ENCODE assay signal across 32 mouse cellular contexts in genomic region chr17:10589604-10590003, GRCm38 (mm10).
DNase-seq lines count a peak whose midpoint lies in the region; ATAC-seq and TF ChIP-seq lines count a peak whose summit lies in the region.
"Had no signal": no experiment of that assay in that cellular context is flagged by ENCODE, and none has a peak within 500 bp of the region (broad histone marks: within the 10 kb centered on the region; RNA-seq: fewer than 3 reads in every experiment).

No protein-coding gene starts in this region.

- in situ Hi-C loops in Patski (cut with MboI; ENCODE audit: low pct_unique_long_range_greater_than_20kb): no loop called here

- H3K27ac ChIP-seq in forebrain, embryonic 14.5 days (ENCODE audit: low read depth, low read length): no peak overlapping the region
- no peak overlapping the region for H3K27ac ChIP-seq in forebrain, embryonic 10.5 days
- H3K27ac ChIP-seq: embryonic facial prominence, embryonic 15.5 days; heart, adult 2 months; heart, embryonic 13.5 days; hindbrain, embryonic 10.5 days; hindbrain, embryonic 15.5 days; left cerebral cortex, adult 2 months; limb, embryonic 12.5 days; liver, embryonic 15.5 days; lung, embryonic 15.5 days; macrophage; midbrain, embryonic 13.5 days; neural tube, embryonic 15.5 days; stomach, postnatal 0 days had no signal

- H3K9me3 ChIP-seq in forebrain, embryonic 14.5 days (replicated peaks; ENCODE audit: control insufficient read depth, low read length): no peaks in the 10 kb centered on the region
- H3K9me3 ChIP-seq in forebrain, embryonic 10.5 days: no peaks in the 10 kb centered on the region
- H3K9me3 ChIP-seq: embryonic facial prominence, embryonic 15.5 days; heart, embryonic 13.5 days; hindbrain, embryonic 10.5 days; hindbrain, embryonic 15.5 days; limb, embryonic 12.5 days; liver, embryonic 15.5 days; lung, embryonic 15.5 days; midbrain, embryonic 13.5 days; neural tube, embryonic 15.5 days had no signal

- no peak for TF ChIP-seq CTCF in Patski (IDR thresholded peaks at IDR 0.05)

- H3K9ac ChIP-seq in forebrain, embryonic 14.5 days (ENCODE audit: low read length): no peak overlapping the region
- H3K9ac ChIP-seq: embryonic facial prominence, embryonic 15.5 days; heart, embryonic 13.5 days; hindbrain, embryonic 15.5 days; limb, embryonic 12.5 days; liver, embryonic 15.5 days; lung, embryonic 15.5 days; midbrain, embryonic 13.5 days; neural tube, embryonic 15.5 days had no signal

- ATAC-seq in forebrain, embryonic 14.5 days: peak; percentile 57
- peak; percentile 78 for ATAC-seq in Patski
- ATAC-seq: inflammation-experienced regulatory T-cells, adult 6 months; midbrain, embryonic 13.5 days had no signal

- H3K27me3 ChIP-seq in forebrain, embryonic 14.5 days (replicated peaks; ENCODE audit: control insufficient read depth, insufficient read depth, low read length): no peaks in the 10 kb centered on the region
- no peaks in the 10 kb centered on the region for H3K27me3 ChIP-seq in forebrain, embryonic 10.5 days (ENCODE audit: poor library complexity, severe bottlenecking)
- no peaks in the 10 kb centered on the region for H3K27me3 ChIP-seq in Patski
- H3K27me3 ChIP-seq: embryonic facial prominence, embryonic 15.5 days; hindbrain, embryonic 15.5 days; limb, embryonic 12.5 days; liver, embryonic 15.5 days; lung, embryonic 15.5 days; midbrain, embryonic 13.5 days; neural tube, embryonic 15.5 days had no signal

- no peaks in the 10 kb centered on the region for H3K4me1 ChIP-seq in forebrain, embryonic 14.5 days (ENCODE audit: control insufficient read depth, insufficient read depth, low read length)
- no peaks in the 10 kb centered on the region for H3K4me1 ChIP-seq in forebrain, embryonic 10.5 days
- H3K4me1 ChIP-seq: embryonic facial prominence, embryonic 15.5 days; heart, embryonic 13.5 days; hindbrain, embryonic 10.5 days; hindbrain, embryonic 15.5 days; limb, embryonic 12.5 days; liver, embryonic 15.5 days; lung, embryonic 15.5 days; midbrain, embryonic 13.5 days; neural tube, embryonic 15.5 days had no signal

- POLR2A ChIA-PET in Patski (lab: Charles Lee): interaction anchor here (0.6 kb wide), 1 partner anchor 897 kb away, joined by 3 read pairs; no protein-coding TSS in a partner anchor

- DNase-seq in forebrain, embryonic 14.5 days (ENCODE audit: low spot score): peak; percentile 66
- no peak for DNase-seq in forebrain, embryonic 10.5 days (ENCODE audit: extremely low spot score, low spot score)
- DNase-seq in kidney, postnatal 14 days: peak; percentile 4
- DNase-seq in kidney, adult 9 months: no peak
- peak; percentile 19 for DNase-seq in Patski (ENCODE audit: low read depth, low spot score)
- peak; percentile 18 for DNase-seq in retina, postnatal 1 day
- no peak for DNase-seq in spleen, postnatal 14 days (ENCODE audit: low spot score in 2 of 2)
- DNase-seq: adrenal gland, postnatal 14 days; cerebellum, adult 18-20 months; cerebellum, postnatal 14 days; gastrocnemius, postnatal 25 days; heart, adult 2 months; heart, postnatal 10 days; kidney, adult 11 months; kidney, postnatal 10 days; spleen, adult 18-20 months; thymus, adult 18-20 months; thymus, postnatal 25 days had no signal

- no peaks in the 10 kb centered on the region for H3K36me3 ChIP-seq in forebrain, embryonic 14.5 days (ENCODE audit: control insufficient read depth, insufficient read depth, low read length)
- no peaks in the 10 kb centered on the region for H3K36me3 ChIP-seq in forebrain, embryonic 10.5 days (replicated peaks)
- H3K36me3 ChIP-seq: embryonic facial prominence, embryonic 15.5 days; G1E; heart, embryonic 13.5 days; hindbrain, embryonic 10.5 days; hindbrain, embryonic 15.5 days; limb, embryonic 12.5 days; liver, embryonic 15.5 days; lung, embryonic 15.5 days; midbrain, embryonic 13.5 days; neural tube, embryonic 15.5 days had no signal

- CTCF ChIA-PET in Patski (lab: Charles Lee): no interaction called here

- WGBS in forebrain, embryonic 14.5 days: 43% methylated on average over 7 of the region's 7 CpGs
- 90% methylated on average over 7 of the region's 7 CpGs for WGBS in forebrain, embryonic 10.5 days

- H3K4me2 ChIP-seq in forebrain, embryonic 14.5 days (ENCODE audit: low read length): no peak overlapping the region
- H3K4me2 ChIP-seq: embryonic facial prominence, embryonic 15.5 days; heart, embryonic 13.5 days; hindbrain, embryonic 15.5 days; limb, embryonic 12.5 days; liver, embryonic 15.5 days; lung, embryonic 15.5 days; midbrain, embryonic 13.5 days; neural tube, embryonic 15.5 days had no signal

- no peak overlapping the region for H3K4me3 ChIP-seq in forebrain, embryonic 14.5 days (ENCODE audit: low read depth, low read length)
- no peak overlapping the region for H3K4me3 ChIP-seq in forebrain, embryonic 10.5 days
- H3K4me3 ChIP-seq: embryonic facial prominence, embryonic 15.5 days; heart, adult 2 months; heart, embryonic 13.5 days; hindbrain, embryonic 10.5 days; hindbrain, embryonic 15.5 days; left cerebral cortex, adult 2 months; limb, embryonic 12.5 days; liver, embryonic 15.5 days; lung, embryonic 15.5 days; midbrain, embryonic 13.5 days; neural tube, embryonic 15.5 days had no signal

Comparison
In these comparisons a context has a peak if more than half of its experiments do, and no peak if none do; other contexts are left out.
1. DNase-seq: peak in forebrain, embryonic 14.5 days (single experiment), kidney, postnatal 14 days (single experiment), Patski (single experiment) and retina, postnatal 1 day (single experiment); none in forebrain, embryonic 10.5 days (single experiment), kidney, adult 9 months (single experiment) and spleen, postnatal 14 days (0 of 2).